In genomic region chr4:139198004-139198689, GRCm38 (mm10) we compare ENCODE assay signal across 8 mouse cellular contexts. TPM values are rescaled to one million over a fixed set of nuclear protein-coding genes. Genes with fewer than 3 reads are reported as not detected.
DNase-seq lines count a peak whose midpoint lies in the region; ATAC-seq lines count a peak whose summit lies in the region.

No protein-coding gene starts in this region.

- H3K4me3 ChIP-seq in forebrain, embryonic 11.5 days (ENCODE audit: low read depth, low read length): no peak overlapping the region
- H3K4me3 ChIP-seq in embryonic facial prominence, embryonic 10.5 days: no peak overlapping the region

- no peak overlapping the region for H3K9ac ChIP-seq in forebrain, embryonic 11.5 days (ENCODE audit: low read length)

- H3K9me3 ChIP-seq in forebrain, embryonic 11.5 days (ENCODE audit: control insufficient read depth, low read length): no peaks in the 10 kb centered on the region
- no peaks in the 10 kb centered on the region for H3K9me3 ChIP-seq in embryonic facial prominence, embryonic 10.5 days

- 82% methylated on average over 9 of the region's 9 CpGs for WGBS in forebrain, embryonic 11.5 days
- 80% methylated on average over 9 of the region's 9 CpGs for WGBS in embryonic facial prominence, embryonic 10.5 days

- no peak overlapping the region for H3K27ac ChIP-seq in forebrain, embryonic 11.5 days (ENCODE audit: low read depth, low read length)
- no peak overlapping the region for H3K27ac ChIP-seq in embryonic facial prominence, embryonic 10.5 days (replicated peaks)

- no peak for ATAC-seq in forebrain, embryonic 11.5 days (replicated peaks; ENCODE audit: low FRiP score)

- no peaks in the 10 kb centered on the region for H3K36me3 ChIP-seq in forebrain, embryonic 11.5 days (ENCODE audit: control insufficient read depth, insufficient read depth, low read length)
- H3K36me3 ChIP-seq in embryonic facial prominence, embryonic 10.5 days (replicated peaks): peaks cover 66% of the 10 kb centered on the region

- peak; percentile 25 to 37 for DNase-seq in thymus, adult 18-20 months
- no peak for DNase-seq in thymus, postnatal 10 days (ENCODE audit: low spot score in 2 of 2)
- peak; percentile 99 for DNase-seq in heart, adult 11 months
- peak; percentile 76 for DNase-seq in kidney, adult 9 months
- peak; percentile 96 for DNase-seq in lung, postnatal 36 days
- DNase-seq in forebrain, embryonic 11.5 days (ENCODE audit: low spot score): no peak
- DNase-seq in embryonic facial prominence, embryonic 10.5 days (ENCODE audit: low spot score): no peak
- DNase-seq in adipocyte (ENCODE audit: low spot score): no peak

- no peaks in the 10 kb centered on the region for H3K27me3 ChIP-seq in forebrain, embryonic 11.5 days (ENCODE audit: control insufficient read depth, insufficient read depth, low read length)
- H3K27me3 ChIP-seq in embryonic facial prominence, embryonic 10.5 days (replicated peaks; ENCODE audit: low read depth, poor library complexity, severe bottlenecking): no peaks in the 10 kb centered on the region

- no peak overlapping the region for H3K4me2 ChIP-seq in forebrain, embryonic 11.5 days (ENCODE audit: low read depth, low read length, severe bottlenecking)

- H3K4me1 ChIP-seq in forebrain, embryonic 11.5 days (replicated peaks; ENCODE audit: control insufficient read depth, insufficient read depth, low read length): peaks cover 14% of the 10 kb centered on the region; the same call in 1 of the 2 replicates
- peaks cover 65% of the 10 kb centered on the region for H3K4me1 ChIP-seq in embryonic facial prominence, embryonic 10.5 days

RNA-seq across cellular contexts. Expression of gene Capzb, which starts 5.4 kb away (rescaled TPM):
- 238 and 240 TPM in 2 replicates for polyA plus RNA-seq in forebrain, embryonic 11.5 days (2014; fragmentation: Nextera tagmentation; extraction: Ambion mirVana)
- polyA plus RNA-seq in embryonic facial prominence, embryonic 10.5 days (2016; fragmentation: Nextera tagmentation; extraction: Ambion mirVana): 388 and 409 TPM in 2 replicates

Comparison
In these comparisons a context has a peak if more than half of its experiments do, and no peak if none do; other contexts are left out.
1. DNase-seq: peak in thymus, adult 18-20 months (2 of 2), heart, adult 11 months (single experiment), kidney, adult 9 months (single experiment) and lung, postnatal 36 days (single experiment); none in thymus, postnatal 10 days (0 of 2), forebrain, embryonic 11.5 days (single experiment), embryonic facial prominence, embryonic 10.5 days (single experiment) and adipocyte (single experiment).